Mouse (Mus musculus) neural tube, embryonic 12.5 days (tissue): ENCODE results near the gene Entpd7. TPM values are rescaled to one million over a fixed set of nuclear protein-coding genes. Genes with fewer than 3 reads are reported as not detected.
A peak's percentile ranks its signal among the peaks of the same experiment; 100 is the strongest.

Source experiments
- ATAC-seq: fragments of 200-750 bp; cut with Nextera tagmentation; 2 replicates; pipeline ENCODE4 v1.8.0; 2017; ENCODE audit warnings: low read depth, mild to moderate bottlenecking, moderate TSS enrichment, moderate library complexity; ENCODE audit not compliant: low FRiP score
- H3K27ac ChIP-seq: fragments of 300-500 bp; sonication (generic); 2 replicates; pipeline ENCODE4 v1.5.1; 2016
- H3K27me3 ChIP-seq: fragments of 300-500 bp; sonication (generic); replicated peaks from 2 replicates; pipeline ENCODE4 v1.6.1; 2016; ENCODE audit warnings: mild to moderate bottlenecking
- H3K36me3 ChIP-seq: fragments of 300-500 bp; sonication (generic); 2 replicates; pipeline ENCODE4 v1.6.1; 2016; ENCODE audit warnings: mild to moderate bottlenecking
- H3K4me1 ChIP-seq: fragments of 300-500 bp; sonication (generic); 2 replicates; pipeline ENCODE4 v1.6.1; 2016
- H3K4me2 ChIP-seq: fragments of 300-500 bp; sonication (generic); replicated peaks from 2 replicates; pipeline ENCODE4 v1.6.1; 2016; ENCODE audit warnings: mild to moderate bottlenecking
- H3K4me3 ChIP-seq: fragments of 300-500 bp; sonication (generic); 2 replicates; pipeline ENCODE4 v1.5.1; 2016
- H3K9ac ChIP-seq: fragments of 300-500 bp; sonication (generic); 2 replicates; pipeline ENCODE4 v1.6.1; 2016; ENCODE audit warnings: mild to moderate bottlenecking
- H3K9me3 ChIP-seq: fragments of 300-500 bp; sonication (generic); 2 replicates; pipeline ENCODE4 v1.6.1; 2016; ENCODE audit warnings: mild to moderate bottlenecking
- WGBS: fragments of 180-500 bp; shearing (Covaris S2); methylation state at CpG from one replicate; pipeline ENCODE4 v1.1.7; 2016; 5-methylcytosine and 5-hydroxymethylcytosine counted together
- polyA plus RNA-seq: library from polyadenylated mRNA; unstranded; fragments of >200 nt; fragmentation: Nextera tagmentation; extraction: Ambion mirVana; gene quantifications from 2 replicates; pipeline ENCODE4 v1.2.1, GENCODE M21; 2016

The Entpd7 gene
- 12.2 TPM in 2 replicates for polyA plus RNA-seq

GRCm38 (mm10) chr19:43689419-43690246 is at the start of gene Entpd7:
TSS of gene Entpd7 (plus strand) at chr19:43689672.
- under 1% methylated on average over 60 of the region's 60 CpGs for WGBS
- peak; percentile 98 for ATAC-seq
- peak within 1 kb of the TSS; percentile 91 for H3K4me2 ChIP-seq
- H3K9ac ChIP-seq, result peak within 1 kb of the TSS; percentile 84
- peak within 1 kb of the TSS; percentile 57; the same call in 1 of the 2 replicates for H3K27ac ChIP-seq
- peaks cover 12% of the 10 kb centered on the region for H3K4me1 ChIP-seq
- peak within 1 kb of the TSS; percentile 74 for H3K4me3 ChIP-seq
- no peaks in the 10 kb centered on the region for H3K9me3 ChIP-seq
- H3K36me3 ChIP-seq, result peaks cover 3% of the 10 kb centered on the region; the same call in 1 of the 2 replicates
- H3K27me3 ChIP-seq, result no peaks in the 10 kb centered on the region

GRCm38 (mm10) chr19:43641833-43642232 is 47.6 kb upstream of the Entpd7 start:
- H3K27me3 ChIP-seq, result no peaks in the 10 kb centered on the region
- ATAC-seq, result no peak
- no peak overlapping the region for H3K4me2 ChIP-seq
- H3K27ac ChIP-seq, result no peak overlapping the region
- no peaks in the 10 kb centered on the region for H3K4me1 ChIP-seq
- 76% methylated on average over 11 of the region's 11 CpGs for WGBS
- H3K36me3 ChIP-seq, result no peaks in the 10 kb centered on the region
- no peak overlapping the region for H3K4me3 ChIP-seq
- H3K9me3 ChIP-seq, result no peaks in the 10 kb centered on the region
- no peak overlapping the region for H3K9ac ChIP-seq

GRCm38 (mm10) chr19:43642843-43643242 is 46.6 kb upstream of the Entpd7 start:
- H3K4me2 ChIP-seq, result no peak overlapping the region

GRCm38 (mm10) chr19:43645508-43645907 is 44.0 kb upstream of the Entpd7 start:
- 91% methylated on average over 9 of the region's 9 CpGs for WGBS
- no peaks in the 10 kb centered on the region for H3K27me3 ChIP-seq
- H3K9ac ChIP-seq, result no peak overlapping the region
- H3K4me3 ChIP-seq, result no peak overlapping the region
- ATAC-seq, result no peak
- H3K27ac ChIP-seq, result no peak overlapping the region
- no peak overlapping the region for H3K4me2 ChIP-seq
- no peaks in the 10 kb centered on the region for H3K36me3 ChIP-seq
- H3K4me1 ChIP-seq, result no peaks in the 10 kb centered on the region
- no peaks in the 10 kb centered on the region for H3K9me3 ChIP-seq

More at GRCm38 (mm10) chr19:43642843-43643242, 46.6 kb upstream of the Entpd7 start:
- Histone ChIP-seq H3K9ac (no peak overlapping the region), H3K9me3 (no peaks in the 10 kb centered on the region), H3K4me3 (no peak overlapping the region), H3K27ac (no peak overlapping the region), H3K36me3 (no peaks in the 10 kb centered on the region), H3K27me3 (no peaks in the 10 kb centered on the region), H3K4me1 (no peaks in the 10 kb centered on the region)
- WGBS, result 80% methylated on average over 9 of the region's 9 CpGs
- ATAC-seq, result no peak

GRCm38 (mm10) chr19:43646852-43647251 is 42.6 kb upstream of the Entpd7 start:
- H3K4me1 ChIP-seq, result no peaks in the 10 kb centered on the region
- no peak overlapping the region for H3K9ac ChIP-seq
- H3K4me2 ChIP-seq, result no peak overlapping the region
- no peak overlapping the region for H3K27ac ChIP-seq
- H3K9me3 ChIP-seq, result no peaks in the 10 kb centered on the region
- 67% methylated on average over 7 of the region's 7 CpGs for WGBS
- ATAC-seq, result no peak
- no peaks in the 10 kb centered on the region for H3K27me3 ChIP-seq
- no peak overlapping the region for H3K4me3 ChIP-seq
- no peaks in the 10 kb centered on the region for H3K36me3 ChIP-seq

GRCm38 (mm10) chr19:43647261-43647660 is 42.2 kb upstream of the Entpd7 start:
- Histone ChIP-seq H3K4me2 (no peak overlapping the region), H3K27ac (no peak overlapping the region), H3K9ac (no peak overlapping the region), H3K9me3 (no peaks in the 10 kb centered on the region), H3K27me3 (no peaks in the 10 kb centered on the region), H3K4me1 (no peaks in the 10 kb centered on the region), H3K36me3 (no peaks in the 10 kb centered on the region), H3K4me3 (no peak overlapping the region)
- ATAC-seq, result no peak
- 90% methylated on average over 9 of the region's 9 CpGs for WGBS

GRCm38 (mm10) chr19:43648343-43648742 is 41.1 kb upstream of the Entpd7 start:
- no peak overlapping the region for H3K4me3 ChIP-seq
- H3K9me3 ChIP-seq, result no peaks in the 10 kb centered on the region
- H3K9ac ChIP-seq, result no peak overlapping the region
- no peaks in the 10 kb centered on the region for H3K27me3 ChIP-seq
- no peak overlapping the region for H3K4me2 ChIP-seq
- H3K36me3 ChIP-seq, result no peaks in the 10 kb centered on the region
- 90% methylated on average over 4 of the region's 4 CpGs for WGBS
- H3K4me1 ChIP-seq, result no peaks in the 10 kb centered on the region
- no peak overlapping the region for H3K27ac ChIP-seq
- ATAC-seq, result no peak

- no peaks in the 10 kb centered on the region for H3K4me1 ChIP-seq
- H3K36me3 ChIP-seq, result no peaks in the 10 kb centered on the region
- H3K4me3 ChIP-seq, result no peak overlapping the region
- no peaks in the 10 kb centered on the region for H3K9me3 ChIP-seq
- 62% methylated on average over 8 of the region's 8 CpGs for WGBS
- H3K4me2 ChIP-seq, result no peak overlapping the region
- no peak for ATAC-seq
- H3K9ac ChIP-seq, result no peak overlapping the region
- no peaks in the 10 kb centered on the region for H3K27me3 ChIP-seq
- no peak overlapping the region for H3K27ac ChIP-seq
Measured at GRCm38 (mm10) chr19:43651241-43651785, 38.2 kb upstream of the Entpd7 start.

- no peaks in the 10 kb centered on the region for H3K27me3 ChIP-seq
- WGBS, result 41% methylated on average over 11 of the region's 11 CpGs
- H3K4me1 ChIP-seq, result no peaks in the 10 kb centered on the region
- no peak overlapping the region for H3K4me2 ChIP-seq
- H3K27ac ChIP-seq, result no peak overlapping the region
- no peak overlapping the region for H3K9ac ChIP-seq
- H3K4me3 ChIP-seq, result no peak overlapping the region
- ATAC-seq, result no peak
- no peaks in the 10 kb centered on the region for H3K36me3 ChIP-seq
- no peaks in the 10 kb centered on the region for H3K9me3 ChIP-seq
Measured at GRCm38 (mm10) chr19:43655735-43656492, 33.6 kb upstream of the Entpd7 start.

- Histone ChIP-seq H3K36me3 (peaks cover 12% of the 10 kb centered on the region), H3K4me1 (peaks cover 5% of the 10 kb centered on the region), H3K27ac (no peak overlapping the region), H3K27me3 (no peaks in the 10 kb centered on the region), H3K4me3 (no peak overlapping the region), H3K9ac (no peak overlapping the region), H3K4me2 (no peak overlapping the region), H3K9me3 (no peaks in the 10 kb centered on the region)
- WGBS, result 83% methylated on average over 6 of the region's 6 CpGs
- ATAC-seq, result no peak
Measured at GRCm38 (mm10) chr19:43659632-43660031, 29.8 kb upstream of the Entpd7 start.

GRCm38 (mm10) chr19:43660774-43661173 is 28.7 kb upstream of the Entpd7 start:
- Histone ChIP-seq H3K27ac (no peak overlapping the region), H3K4me2 (no peak overlapping the region), H3K9ac (no peak overlapping the region), H3K4me1 (peaks cover 5% of the 10 kb centered on the region), H3K36me3 (peaks cover 12% of the 10 kb centered on the region), H3K27me3 (no peaks in the 10 kb centered on the region), H3K9me3 (no peaks in the 10 kb centered on the region), H3K4me3 (no peak overlapping the region)
- 84% methylated on average over 9 of the region's 9 CpGs for WGBS
- ATAC-seq, result no peak
